Mouse (Mus musculus) heart, postnatal 10 days (tissue): ENCODE data around the gene Mogat1. TPM values are rescaled to one million over a fixed set of nuclear protein-coding genes. Genes with fewer than 3 reads are reported as not detected.
"Not testable (repeated sequence)": the region's sequence is repeated elsewhere in the genome, so short reads cannot be mapped to it uniquely, and the experiment has no call there.

Experiments
- DNase-seq, 2 experiments: peaks; one replicate each; pipeline ENCODE4 v3.0.0; 2021
- intact Hi-C: fragments of 180-260 bp; cut with DNase I; formaldehyde crosslinking; loops from one replicate; pipeline ENCODE4 v1.15.1; 2025
- total RNA-seq, 2 experiments: library from RNA; stranded (reverse); gene quantifications; 2 replicates each; pipeline ENCODE4 v1.2.3; 2021

Mogat1 gene
- total RNA-seq, 2 experiments from 2014 or later = 0.24 to 0.50 TPM

GRCm38 (mm10) chr1:78536310-78537164 is 25.7 kb downstream of the Mogat1 start:
- DNase-seq = peak; percentile 79 to 89
- intact Hi-C loops = loop anchor here (2.0 to 5.0 kb wide), 3 partner anchors 120 to 1101 kb away; partner anchors contain the start of gene Acsl3

- intact Hi-C loops = loop anchor here (2.0 to 5.0 kb wide), 4 partner anchors 31 to 1100 kb away; partner anchors contain the start of gene Acsl3
- peak; percentile 68 to 70 for DNase-seq
Measured at GRCm38 (mm10) chr1:78537494-78538010, 26.8 kb downstream of the Mogat1 start.

GRCm38 (mm10) chr1:78538396-78538795 is 27.6 kb downstream of the Mogat1 start:
- intact Hi-C loops = loop anchor here (2.0 to 5.0 kb wide), 2 partner anchors 30 to 1099 kb away; no protein-coding TSS in a partner anchor
- DNase-seq = no peak

GRCm38 (mm10) chr1:78539166-78539565 is 28.4 kb downstream of the Mogat1 start:
- peak; percentile 48 to 57 for DNase-seq
- intact Hi-C loops = loop anchor here (2.0 to 5.0 kb wide), 2 partner anchors 30 to 1098 kb away; no protein-coding TSS in a partner anchor

GRCm38 (mm10) chr1:78543631-78544030 is 32.8 kb downstream of the Mogat1 start:
- DNase-seq, intact Hi-C loops: not testable (repeated sequence)

- intact Hi-C loops = no loop called here
Measured at GRCm38 (mm10) chr1:78546258-78546657, 35.5 kb downstream of the Mogat1 start.

GRCm38 (mm10) chr1:78548961-78549360 is 38.2 kb downstream of the Mogat1 start:
- intact Hi-C loops = no loop called here
- DNase-seq = no peak

More at GRCm38 (mm10) chr1:78546258-78546657, 35.5 kb downstream of the Mogat1 start:
- no peak for DNase-seq

- DNase-seq = no peak
- intact Hi-C loops = no loop called here
Measured at GRCm38 (mm10) chr1:78554012-78554666, 43.3 kb downstream of the Mogat1 start.

- no peak for DNase-seq
- intact Hi-C loops = no loop called here
Measured at GRCm38 (mm10) chr1:78566963-78567362, 56.2 kb downstream of the Mogat1 start.

- no peak for DNase-seq
- intact Hi-C loops = no loop called here
Measured at GRCm38 (mm10) chr1:78567421-78567820, 56.6 kb downstream of the Mogat1 start.

- intact Hi-C loops = loop anchor here (2.0 kb wide), 1 partner anchor 29 kb away; no protein-coding TSS in a partner anchor
- DNase-seq = peak; percentile 62 to 74
Measured at GRCm38 (mm10) chr1:78567834-78568507, 57.2 kb downstream of the Mogat1 start.

GRCm38 (mm10) chr1:78569617-78570016 is 58.8 kb downstream of the Mogat1 start:
- intact Hi-C loops = loop anchor here (2.0 kb wide), 1 partner anchor 31 kb away; no protein-coding TSS in a partner anchor
- DNase-seq = peak; percentile 17

GRCm38 (mm10) chr1:78585080-78585479 is 74.3 kb downstream of the Mogat1 start:
- peak in 1 of 2 experiments; percentile 22 for DNase-seq
- intact Hi-C loops = no loop called here

GRCm38 (mm10) chr1:78586986-78587385 is 76.2 kb downstream of the Mogat1 start:
- no peak for DNase-seq
- intact Hi-C loops = no loop called here

Other genes starting within 250 kb of the Mogat1 start
- gene Sgpp2, start 200.6 kb upstream of the Mogat1 start, total RNA-seq = not detected
- 10 to 100 TPM; 45.7 to 50.4 TPM for gene Farsb, start 22.1 kb upstream of the Mogat1 start, total RNA-seq
- not detected for gene BC035947, start 1.2 kb downstream of the Mogat1 start, total RNA-seq
- gene Acsl3, start 146.8 kb downstream of the Mogat1 start, total RNA-seq = 10 to 100 TPM; 11.3 to 14.4 TPM
- 1 to 10 TPM; 2.8 to 3.1 TPM for gene Utp14b, start 147.0 kb downstream of the Mogat1 start, total RNA-seq